Comparison of ENCODE assay signal across 12 mouse cellular contexts in the genomic region with DNA sequence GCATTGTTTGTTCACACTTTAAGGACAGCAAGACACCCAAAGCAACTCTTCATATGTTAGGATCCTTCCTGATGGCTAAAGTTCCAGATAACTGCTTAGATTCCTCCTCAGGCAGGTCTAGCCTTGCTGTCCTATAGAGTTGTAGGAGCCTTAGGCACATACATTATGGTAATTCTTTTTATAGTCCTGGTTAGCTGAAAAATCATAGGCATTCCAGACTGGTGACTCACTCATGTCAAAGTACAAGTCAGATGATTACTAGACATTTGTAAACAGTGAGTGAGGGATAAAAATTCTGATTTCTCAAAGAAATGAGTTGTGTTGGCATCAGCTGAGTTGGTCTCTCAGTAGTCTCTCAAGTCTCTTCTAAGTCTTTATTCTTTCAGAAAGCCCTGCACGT.
"Had no signal": no experiment of that assay in that cellular context is flagged by ENCODE, and none has a peak within 500 bp of the region (broad histone marks: within the 10 kb centered on the region; RNA-seq: fewer than 3 reads in every experiment).

No protein-coding gene starts in this region.

- DNase-seq: kidney, adult 18-20 months; kidney, postnatal 36 days; left cerebral cortex, postnatal 4 days; lung, embryonic 14.5 days; thymus, postnatal 4 days had no signal

- H3K4me1 ChIP-seq: kidney, embryonic 15.5 days; limb, embryonic 13.5 days; midbrain, embryonic 12.5 days; neural tube, embryonic 12.5 days had no signal

- H3K4me3 ChIP-seq: kidney, embryonic 15.5 days; layer of hippocampus, adult 2 months; limb, embryonic 13.5 days; midbrain, embryonic 12.5 days; neural tube, embryonic 12.5 days had no signal

- H3K4me2 ChIP-seq: kidney, embryonic 15.5 days; limb, embryonic 13.5 days; liver, embryonic 11.5 days; lung, embryonic 14.5 days; midbrain, embryonic 12.5 days; neural tube, embryonic 12.5 days had no signal

- H3K36me3 ChIP-seq: kidney, embryonic 15.5 days; limb, embryonic 13.5 days; midbrain, embryonic 12.5 days; neural tube, embryonic 12.5 days had no signal

- H3K9me3 ChIP-seq: kidney, embryonic 15.5 days; limb, embryonic 13.5 days; midbrain, embryonic 12.5 days; neural tube, embryonic 12.5 days had no signal

- H3K27ac ChIP-seq: kidney, embryonic 15.5 days; layer of hippocampus, adult 2 months; limb, embryonic 13.5 days; midbrain, embryonic 12.5 days; neural tube, embryonic 12.5 days; stomach, postnatal 0 days had no signal

- H3K27me3 ChIP-seq: kidney, embryonic 15.5 days; limb, embryonic 13.5 days; midbrain, embryonic 12.5 days; neural tube, embryonic 12.5 days had no signal

- H3K9ac ChIP-seq: kidney, embryonic 15.5 days; limb, embryonic 13.5 days; lung, embryonic 14.5 days; midbrain, embryonic 12.5 days; neural tube, embryonic 12.5 days had no signal
